Mouse (Mus musculus) heart, postnatal 36 days (tissue): ENCODE data around the gene Ciao2b. TPM values are rescaled to one million over a fixed set of nuclear protein-coding genes. Genes with fewer than 3 reads are reported as not detected.
A peak's percentile ranks its signal among the peaks of the same experiment; 100 is the strongest.
"Not testable (repeated sequence)": the region's sequence is repeated elsewhere in the genome, so short reads cannot be mapped to it uniquely, and the experiment has no call there.

Source experiments
- DNase-seq, 2 experiments: peaks; one replicate each; pipeline ENCODE4 v3.0.0; 2021 to 2022
- intact Hi-C: fragments of 180-260 bp; cut with DNase I; formaldehyde crosslinking; loops from one replicate; pipeline ENCODE4 v1.15.1; 2025
- total RNA-seq, 2 experiments: library from RNA; stranded (reverse); gene quantifications; 2 replicates each; pipeline ENCODE4 v1.2.3; 2021

Gene Ciao2b
- 10 to 100 TPM; 61.2 to 67.6 TPM for total RNA-seq

- DNase-seq = peak; percentile 90 to 91
- intact Hi-C loops = no loop called here
Observed at GRCm38 (mm10) chr8:104641426-104642323, at the start of gene Ciao2b. Ciao2b (minus strand) TSS chr8:104641965.

GRCm38 (mm10) chr8:104688433-104688832, 46.7 kb upstream of the Ciao2b start:
- DNase-seq = no peak
- intact Hi-C loops = no loop called here

- no peak for DNase-seq
- intact Hi-C loops = loop anchor here (2.0 to 10.0 kb wide), 3 partner anchors 53 to 619 kb away; partner anchors contain the start of gene Nol3
Observed at GRCm38 (mm10) chr8:104655614-104656013, 13.8 kb upstream of the Ciao2b start.

- peak; percentile 56 to 61 for DNase-seq
- intact Hi-C loops = loop anchor here (1.0 to 10.0 kb wide), 4 partner anchors 10 to 620 kb away; partner anchors contain the start of gene Nol3
Observed at GRCm38 (mm10) chr8:104654984-104655383, 13.2 kb upstream of the Ciao2b start.

GRCm38 (mm10) chr8:104644187-104644586, 2.4 kb upstream of the Ciao2b start:
- intact Hi-C loops = loop anchor here (1.0 kb wide), 1 partner anchor 42 kb away; no protein-coding TSS in a partner anchor
- not testable (repeated sequence) for DNase-seq

GRCm38 (mm10) chr8:104642324-104642654, 524 bp upstream of the Ciao2b start:
- no peak for DNase-seq
- intact Hi-C loops = no loop called here

- intact Hi-C loops = no loop called here
Observed at GRCm38 (mm10) chr8:104640831-104641370, 864 bp downstream of the Ciao2b start.

GRCm38 (mm10) chr8:104640241-104640640, 1.5 kb downstream of the Ciao2b start:
- no peak for DNase-seq
- intact Hi-C loops = no loop called here

More at GRCm38 (mm10) chr8:104640831-104641370, 864 bp downstream of the Ciao2b start:
- DNase-seq = no peak

- no peak for DNase-seq
- intact Hi-C loops = no loop called here
Observed at GRCm38 (mm10) chr8:104638010-104638409, 3.8 kb downstream of the Ciao2b start.

GRCm38 (mm10) chr8:104635004-104635710, 6.6 kb downstream of the Ciao2b start:
- intact Hi-C loops = no loop called here
- DNase-seq = peak in 1 of 2 experiments; percentile 1

GRCm38 (mm10) chr8:104633156-104633744, 8.5 kb downstream of the Ciao2b start:
- DNase-seq = peak; percentile 21 to 44
- intact Hi-C loops = no loop called here

- peak in 1 of 2 experiments; percentile 8 for DNase-seq
- intact Hi-C loops = no loop called here
Observed at GRCm38 (mm10) chr8:104632486-104632885, 9.3 kb downstream of the Ciao2b start.

GRCm38 (mm10) chr8:104631975-104632374, 9.8 kb downstream of the Ciao2b start:
- peak; percentile 18 to 41 for DNase-seq
- intact Hi-C loops = no loop called here

GRCm38 (mm10) chr8:104630981-104631663, 10.6 kb downstream of the Ciao2b start, which contains the start of gene Rrad:
Rrad (minus strand) TSS chr8:104631327.
- peak; percentile 63 to 75 for DNase-seq
- intact Hi-C loops = no loop called here

- intact Hi-C loops = no loop called here
- peak; percentile 43 to 55 for DNase-seq
Observed at GRCm38 (mm10) chr8:104630574-104630973, 11.2 kb downstream of the Ciao2b start.

GRCm38 (mm10) chr8:104630111-104630479, 11.7 kb downstream of the Ciao2b start:
- intact Hi-C loops = no loop called here
- no peak for DNase-seq

GRCm38 (mm10) chr8:104629306-104630110, 12.3 kb downstream of the Ciao2b start:
- DNase-seq = peak; percentile 75 to 81
- intact Hi-C loops = loop anchor here (1.0 kb wide), 1 partner anchor 19 kb away; no protein-coding TSS in a partner anchor

- peak; percentile 38 to 46 for DNase-seq
- intact Hi-C loops = no loop called here
Observed at GRCm38 (mm10) chr8:104628402-104628801, 13.4 kb downstream of the Ciao2b start.
